Mouse (Mus musculus): ENCODE results near the gene Cyb561d2. TPM values are rescaled to one million over a fixed set of nuclear protein-coding genes. Genes with fewer than 3 reads are reported as not detected.
A peak's percentile ranks its signal among the peaks of the same experiment; 100 is the strongest.

Cyb561d2 gene
- polyA plus RNA-seq (2012; rRNA removed) = 19.8 and 27.2 TPM in 2 replicates
- 21.4 and 25.9 TPM in 2 replicates for polyA plus RNA-seq (2014; fragmentation: Nextera tagmentation; extraction: Ambion mirVana)

DNA sequence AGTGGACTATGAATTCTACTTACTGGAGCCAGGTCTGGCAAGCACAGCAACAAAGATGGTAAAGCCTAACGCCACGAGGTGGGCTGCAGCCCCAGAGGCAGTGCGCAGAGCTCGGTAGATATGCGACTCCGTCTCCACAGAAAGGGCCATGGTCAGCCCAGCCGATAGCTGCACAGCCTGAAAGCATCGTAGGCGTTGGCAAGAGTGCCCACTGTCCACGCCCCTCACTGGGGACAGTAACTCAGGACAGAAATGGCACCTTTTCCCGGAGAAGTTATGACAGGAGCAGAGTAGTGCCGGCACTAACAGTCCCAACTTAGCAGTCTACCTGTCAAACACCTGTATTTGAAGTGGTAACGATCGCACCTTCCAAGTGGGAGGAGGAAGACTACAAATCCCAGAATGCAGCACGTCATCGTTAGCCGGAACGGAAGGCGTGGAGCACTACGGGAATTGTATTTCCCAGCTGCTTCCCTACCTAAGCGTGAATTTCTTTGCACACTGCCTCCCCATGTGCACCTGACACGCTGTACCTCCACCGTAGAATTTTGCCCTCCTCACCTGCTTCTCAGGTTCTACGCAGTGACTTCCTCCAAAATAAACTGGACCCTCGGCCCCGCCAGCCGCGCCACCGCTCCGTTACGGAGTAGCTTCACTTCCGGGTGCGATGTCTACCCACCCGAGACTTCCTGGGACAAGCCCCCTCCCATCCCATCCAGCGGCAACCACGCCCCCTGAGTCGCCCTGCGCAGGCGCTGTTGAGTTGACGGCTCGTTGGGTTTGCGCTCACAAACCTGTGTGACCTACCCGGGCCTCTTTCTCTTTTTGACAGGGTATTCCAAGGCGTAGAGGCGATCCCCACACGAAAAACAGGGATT is at the start of gene Cyb561d2, which contains the start of gene Nprl2:
TSS of gene Cyb561d2 (minus strand) at position 720 of the 878 bp plus-strand sequence.
TSS of gene Nprl2 (plus strand) at position 753 of the 878 bp plus-strand sequence.
- Histone ChIP-seq H3K27me3 (ENCODE audit: control insufficient read depth, insufficient read depth, low read length) (no peaks in the 10 kb centered on the region), H3K27ac (replicated peaks; ENCODE audit: low read depth, low read length) (no peak within 1 kb of the TSS), H3K4me2 (replicated peaks; ENCODE audit: low read depth, low read length, severe bottlenecking) (peak within 1 kb of the TSS; percentile 93), H3K9ac (ENCODE audit: low read depth, low read length, severe bottlenecking) (peak within 1 kb of the TSS; percentile 52), H3K9me3 (ENCODE audit: control insufficient read depth, low read length) (no peaks in the 10 kb centered on the region), H3K36me3 (ENCODE audit: control insufficient read depth, insufficient read depth, low read length) (peaks cover 48% of the 10 kb centered on the region), H3K4me1 (ENCODE audit: control insufficient read depth, insufficient read depth, low read length) (peaks cover 23% of the 10 kb centered on the region), H3K4me3 (replicated peaks; ENCODE audit: low read length) (peak within 1 kb of the TSS; percentile 72)
- ATAC-seq (ENCODE audit: low FRiP score, low read depth) (peak; percentile 90), DNase-seq (ENCODE audit: low spot score) (peak; percentile 93)
- WGBS = under 1% methylated on average over 46 of the region's 46 CpGs
- TF ChIP-seq POLR2A (IDR thresholded peaks at IDR 0.05; ENCODE audit: borderline replicate concordance, extremely low read depth, insufficient read depth, insufficient read length) = no peak

DNA sequence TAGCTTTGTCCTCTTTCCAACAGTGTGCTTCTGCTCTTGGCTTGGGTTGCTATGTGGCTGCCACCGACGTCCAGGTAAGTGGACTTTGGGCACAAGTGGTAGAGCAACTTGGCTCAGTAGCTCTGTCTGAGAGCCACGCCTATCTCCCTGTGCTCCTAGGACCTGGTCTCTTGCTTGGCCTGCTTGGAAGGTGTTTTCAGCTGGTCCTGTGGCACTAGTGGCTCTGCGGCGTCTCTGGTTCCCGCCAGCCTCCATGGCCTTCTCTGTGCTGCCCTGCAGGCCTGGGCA is 48.7 kb upstream of the Cyb561d2 start:
- TF ChIP-seq POLR2A (IDR thresholded peaks at IDR 0.05; ENCODE audit: borderline replicate concordance, extremely low read depth, insufficient read depth, insufficient read length) = no peak
- Histone ChIP-seq H3K27ac (replicated peaks; ENCODE audit: low read depth, low read length) (no peak overlapping the region), H3K4me2 (replicated peaks; ENCODE audit: low read depth, low read length, severe bottlenecking) (no peak overlapping the region), H3K4me1 (ENCODE audit: control insufficient read depth, insufficient read depth, low read length) (peaks cover 7% of the 10 kb centered on the region), H3K4me3 (replicated peaks; ENCODE audit: low read length) (no peak overlapping the region), H3K36me3 (ENCODE audit: control insufficient read depth, insufficient read depth, low read length) (peaks cover 51% of the 10 kb centered on the region), H3K9me3 (ENCODE audit: control insufficient read depth, low read length) (no peaks in the 10 kb centered on the region), H3K9ac (ENCODE audit: low read depth, low read length, severe bottlenecking) (no peak overlapping the region), H3K27me3 (ENCODE audit: control insufficient read depth, insufficient read depth, low read length) (no peaks in the 10 kb centered on the region)
- 92% methylated on average over 6 of the region's 6 CpGs for WGBS
- ATAC-seq (ENCODE audit: low FRiP score, low read depth) (no peak), DNase-seq (ENCODE audit: low spot score) (no peak)

DNA sequence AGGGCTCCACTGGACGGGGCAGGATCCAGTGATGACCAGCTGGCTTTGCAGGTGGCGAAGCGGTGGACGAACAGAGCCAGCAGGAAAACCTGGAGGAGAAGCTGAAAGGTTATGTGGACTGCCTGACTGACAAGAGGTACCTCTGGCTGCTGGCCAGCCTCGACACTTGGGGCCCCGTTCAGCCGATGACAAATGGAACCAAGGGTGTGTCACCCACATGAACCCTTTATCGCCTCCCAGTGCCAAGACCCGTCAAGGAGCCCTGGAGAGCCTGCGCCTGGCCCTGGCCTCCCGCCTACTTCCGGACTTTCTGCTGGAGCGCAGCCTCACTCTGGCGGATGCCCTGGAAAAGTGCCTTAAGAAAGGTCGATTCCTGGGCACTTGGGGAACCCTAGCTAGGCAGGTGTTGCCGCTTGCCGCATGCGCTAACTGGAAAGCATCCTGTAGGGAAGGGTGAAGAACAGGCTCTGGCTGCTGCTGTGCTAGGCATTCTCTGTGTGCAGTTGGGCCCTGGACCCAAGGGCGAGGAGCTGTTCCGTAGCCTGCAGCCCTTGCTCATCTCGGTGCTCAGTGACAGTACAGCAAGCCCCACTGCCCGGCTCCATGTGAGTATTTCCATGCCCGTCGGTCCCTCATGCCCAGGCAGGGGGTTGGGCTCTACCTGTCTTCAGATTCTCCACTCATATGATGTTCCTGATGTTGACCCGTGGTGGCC is 48.2 kb upstream of the Cyb561d2 start:
- H3K4me2 ChIP-seq (replicated peaks; ENCODE audit: low read depth, low read length, severe bottlenecking) = no peak overlapping the region
- H3K4me1 ChIP-seq (ENCODE audit: control insufficient read depth, insufficient read depth, low read length) = peaks cover 7% of the 10 kb centered on the region
- WGBS = 92% methylated on average over 25 of the region's 25 CpGs
- no peak for TF ChIP-seq POLR2A (IDR thresholded peaks at IDR 0.05; ENCODE audit: borderline replicate concordance, extremely low read depth, insufficient read depth, insufficient read length)
- no peak overlapping the region for H3K4me3 ChIP-seq (replicated peaks; ENCODE audit: low read length)
- H3K9ac ChIP-seq (ENCODE audit: low read depth, low read length, severe bottlenecking) = no peak overlapping the region
- H3K27me3 ChIP-seq (ENCODE audit: control insufficient read depth, insufficient read depth, low read length) = no peaks in the 10 kb centered on the region
- peaks cover 51% of the 10 kb centered on the region for H3K36me3 ChIP-seq (ENCODE audit: control insufficient read depth, insufficient read depth, low read length)
- no peak for ATAC-seq (ENCODE audit: low FRiP score, low read depth)
- no peak overlapping the region for H3K27ac ChIP-seq (replicated peaks; ENCODE audit: low read depth, low read length)
- no peaks in the 10 kb centered on the region for H3K9me3 ChIP-seq (ENCODE audit: control insufficient read depth, low read length)
- no peak for DNase-seq (ENCODE audit: low spot score)

DNA sequence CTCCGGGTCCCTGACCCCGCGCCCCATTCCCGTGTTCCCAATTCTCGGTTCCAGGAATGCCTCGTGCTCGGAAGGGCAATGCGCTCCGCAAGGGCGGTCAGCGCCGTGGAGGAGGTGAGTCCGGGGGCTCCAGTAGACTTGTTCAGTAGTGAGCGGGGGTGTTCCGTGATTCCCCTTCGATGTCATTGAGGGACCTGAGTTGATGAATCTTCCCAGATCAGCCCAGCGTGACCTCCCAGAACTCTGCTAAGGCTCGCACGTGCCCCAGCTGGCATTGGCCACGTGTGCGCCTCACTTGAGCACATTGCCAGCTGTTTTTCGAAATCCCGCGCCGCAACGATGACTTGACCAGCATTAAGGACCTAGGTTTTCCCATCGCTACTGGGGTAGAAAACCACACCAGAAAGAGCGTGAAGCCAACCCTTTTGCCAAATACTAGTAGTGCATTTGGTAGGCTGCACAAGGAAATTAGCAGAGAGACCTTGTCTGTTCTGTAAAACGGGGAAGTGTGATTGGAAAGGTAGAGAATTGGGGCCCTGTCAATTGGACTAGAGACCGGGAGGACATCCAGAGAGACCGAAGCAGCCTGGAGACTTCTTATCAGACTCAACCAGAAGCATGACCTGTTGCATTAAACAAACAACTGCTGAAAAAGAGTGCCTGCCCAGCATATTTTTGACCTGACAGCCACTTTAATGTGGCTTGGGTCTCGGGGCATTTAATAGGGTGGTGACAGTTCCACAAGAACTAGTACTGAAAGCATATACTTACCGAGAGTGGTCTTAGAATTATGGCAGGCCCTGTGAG is 46.0 kb upstream of the Cyb561d2 start:
- ATAC-seq (ENCODE audit: low FRiP score, low read depth) = no peak; the same call in 1 of the 2 replicates
- peaks cover 38% of the 10 kb centered on the region for H3K36me3 ChIP-seq (ENCODE audit: control insufficient read depth, insufficient read depth, low read length)
- no peak overlapping the region for H3K27ac ChIP-seq (replicated peaks; ENCODE audit: low read depth, low read length)

More for the DNA sequence above, 46.0 kb upstream of the Cyb561d2 start:
- H3K9ac ChIP-seq (ENCODE audit: low read depth, low read length, severe bottlenecking) = peak overlapping the region; percentile 63
- 5% methylated on average over 33 of the region's 33 CpGs for WGBS
- no peak for TF ChIP-seq POLR2A (IDR thresholded peaks at IDR 0.05; ENCODE audit: borderline replicate concordance, extremely low read depth, insufficient read depth, insufficient read length)
- peak overlapping the region; percentile 76 for H3K4me2 ChIP-seq (replicated peaks; ENCODE audit: low read depth, low read length, severe bottlenecking)
- DNase-seq (ENCODE audit: low spot score) = peak; percentile 40
- peak overlapping the region; percentile 80 for H3K4me3 ChIP-seq (replicated peaks; ENCODE audit: low read length)
- peaks cover 7% of the 10 kb centered on the region for H3K4me1 ChIP-seq (ENCODE audit: control insufficient read depth, insufficient read depth, low read length)
- no peaks in the 10 kb centered on the region for H3K27me3 ChIP-seq (ENCODE audit: control insufficient read depth, insufficient read depth, low read length)
- H3K9me3 ChIP-seq (ENCODE audit: control insufficient read depth, low read length) = no peaks in the 10 kb centered on the region
